In genomic region chr8:104602468-104603244, GRCm38 (mm10) we compare ENCODE assay signal across 8 mouse cellular contexts. TPM values are rescaled to one million over a fixed set of nuclear protein-coding genes. Genes with fewer than 3 reads are reported as not detected.
DNase-seq lines count a peak whose midpoint lies in the region; ATAC-seq and TF ChIP-seq lines count a peak whose summit lies in the region.

No protein-coding gene starts in this region.

- no peak for TF ChIP-seq POLR2A in bone marrow macrophage, adult 2 months (IDR thresholded peaks at IDR 0.05; ENCODE audit: borderline replicate concordance, low read depth, low read length)
- TF ChIP-seq POLR2A in embryonic fibroblast, embryonic 13.5 days (IDR thresholded peaks at IDR 0.05; ENCODE audit: low read depth, low read length), result no peak

- peak; percentile 91 for TF ChIP-seq CTCF in C2C12 (IDR thresholded peaks at IDR 0.05; ENCODE audit: control insufficient read depth, insufficient read depth, insufficient read length)
- peak; percentile 87 for TF ChIP-seq CTCF in bone marrow macrophage, adult 2 months (IDR thresholded peaks at IDR 0.05; ENCODE audit: low read depth, low read length)
- TF ChIP-seq CTCF in embryonic fibroblast, embryonic 13.5 days (IDR thresholded peaks at IDR 0.05; ENCODE audit: borderline replicate concordance, insufficient read depth, low read length), result peak; percentile 99

- H3K27me3 ChIP-seq in C2C12 (ENCODE audit: control insufficient read depth, insufficient read depth, insufficient read length), result no peaks in the 10 kb centered on the region
- H3K27me3 ChIP-seq in heart, embryonic 11.5 days (ENCODE audit: control insufficient read depth, insufficient read depth, low read length), result no peaks in the 10 kb centered on the region
- H3K27me3 ChIP-seq in kidney, embryonic 15.5 days, result no peaks in the 10 kb centered on the region
- peaks cover 5% of the 10 kb centered on the region; the same call in 1 of the 2 replicates for H3K27me3 ChIP-seq in limb, embryonic 15.5 days

- H3K27ac ChIP-seq in bone marrow macrophage, adult 2 months (ENCODE audit: insufficient read depth, low read depth, low read length), result no peak overlapping the region
- no peak overlapping the region for H3K27ac ChIP-seq in embryonic fibroblast, embryonic 13.5 days (ENCODE audit: insufficient read depth, low read length)
- H3K27ac ChIP-seq in heart, embryonic 11.5 days (ENCODE audit: low read depth, low read length), result peak overlapping the region; percentile 82
- H3K27ac ChIP-seq in kidney, embryonic 15.5 days, result 0 out of 2 replicates have a peak overlapping the region, but pooled peaks have one; percentile 7
- H3K27ac ChIP-seq in limb, embryonic 15.5 days, result no peak overlapping the region

- no peaks in the 10 kb centered on the region for H3K79me3 ChIP-seq in C2C12 (ENCODE audit: low read depth)

- H3K9me3 ChIP-seq in heart, embryonic 11.5 days (replicated peaks; ENCODE audit: control insufficient read depth, low read length), result no peaks in the 10 kb centered on the region
- no peaks in the 10 kb centered on the region for H3K9me3 ChIP-seq in kidney, embryonic 15.5 days (replicated peaks)
- no peaks in the 10 kb centered on the region for H3K9me3 ChIP-seq in limb, embryonic 15.5 days

- peaks cover 7% of the 10 kb centered on the region for H3K4me1 ChIP-seq in bone marrow macrophage, adult 2 months (ENCODE audit: control insufficient read depth, insufficient read depth, low read length)
- no peaks in the 10 kb centered on the region for H3K4me1 ChIP-seq in embryonic fibroblast, embryonic 13.5 days (ENCODE audit: control insufficient read depth, insufficient read depth, low read length)
- peaks cover 36% of the 10 kb centered on the region for H3K4me1 ChIP-seq in heart, embryonic 11.5 days (ENCODE audit: control insufficient read depth, insufficient read depth, low read length)
- peaks cover 50% of the 10 kb centered on the region for H3K4me1 ChIP-seq in kidney, embryonic 15.5 days
- H3K4me1 ChIP-seq in limb, embryonic 15.5 days, result peaks cover 28% of the 10 kb centered on the region; the same call in 1 of the 2 replicates

- H3K4me3 ChIP-seq in C2C12 (ENCODE audit: insufficient read depth, poor library complexity, severe bottlenecking), result no peak overlapping the region
- H3K4me3 ChIP-seq in bone marrow macrophage, adult 2 months (ENCODE audit: insufficient read depth, low read length), result 0 out of 2 replicates have a peak overlapping the region, but pooled peaks have one; percentile 17
- H3K4me3 ChIP-seq in embryonic fibroblast, embryonic 13.5 days (ENCODE audit: insufficient read depth, low read length), result no peak overlapping the region
- peak overlapping the region; percentile 21 for H3K4me3 ChIP-seq in heart, embryonic 11.5 days (ENCODE audit: low read depth, low read length)
- peak overlapping the region; percentile 27 for H3K4me3 ChIP-seq in kidney, embryonic 15.5 days (replicated peaks)
- peak overlapping the region; percentile 30 for H3K4me3 ChIP-seq in limb, embryonic 15.5 days

- ATAC-seq in heart, embryonic 11.5 days (replicated peaks; ENCODE audit: insufficient number of reproducible peaks, low FRiP score, low TSS enrichment), result peak; percentile 66
- ATAC-seq in kidney, embryonic 15.5 days (replicated peaks; ENCODE audit: low FRiP score), result peak; percentile 85
- ATAC-seq in limb, embryonic 15.5 days (ENCODE audit: insufficient number of reproducible peaks, low FRiP score, low TSS enrichment, low read depth), result peak; percentile 83

- no peaks in the 10 kb centered on the region for H3K36me3 ChIP-seq in C2C12 (ENCODE audit: control insufficient read depth, insufficient read depth)
- H3K36me3 ChIP-seq in heart, embryonic 11.5 days (ENCODE audit: control insufficient read depth, insufficient read depth, low read length), result no peaks in the 10 kb centered on the region
- no peaks in the 10 kb centered on the region for H3K36me3 ChIP-seq in kidney, embryonic 15.5 days
- no peaks in the 10 kb centered on the region for H3K36me3 ChIP-seq in limb, embryonic 15.5 days

- no peak overlapping the region for H3ac ChIP-seq in C2C12 (ENCODE audit: control insufficient read depth, insufficient read length, low read depth)

- H3K4me2 ChIP-seq in heart, embryonic 11.5 days, result peak overlapping the region; percentile 62
- H3K4me2 ChIP-seq in kidney, embryonic 15.5 days, result peak overlapping the region; percentile 59
- H3K4me2 ChIP-seq in limb, embryonic 15.5 days, result peak overlapping the region; percentile 47

- WGBS in heart, embryonic 11.5 days (ENCODE audit: insufficient replicate concordance), result 17% methylated on average over 21 of the region's 21 CpGs
- 15% methylated on average over 21 of the region's 21 CpGs for WGBS in kidney, embryonic 15.5 days
- WGBS in limb, embryonic 15.5 days, result 17% methylated on average over 21 of the region's 21 CpGs

- H3K79me2 ChIP-seq in C2C12 (ENCODE audit: control insufficient read depth, insufficient read depth), result no peaks in the 10 kb centered on the region

- H3K9ac ChIP-seq in heart, embryonic 11.5 days (ENCODE audit: low read depth, low read length), result peak overlapping the region; percentile 57
- H3K9ac ChIP-seq in kidney, embryonic 15.5 days, result peak overlapping the region; percentile 23; the same call in 1 of the 2 replicates
- no peak overlapping the region for H3K9ac ChIP-seq in limb, embryonic 15.5 days

- DNase-seq in monocyte, adult 2 months (ENCODE audit: low read depth in 1 of 2, low spot score in 2 of 2), result peak; percentile 42 to 50
- DNase-seq in spleen, postnatal 14 days (ENCODE audit: low spot score in 2 of 2), result peak; percentile 49 to 55

TF ChIP-seq in C2C12, 6 proteins besides CTCF, POLR2A, EP300 and RAD21:
- TF ChIP-seq CEBPB (IDR thresholded peaks at IDR 0.05; ENCODE audit: low read depth), result no peak
- no peak for TF ChIP-seq MAX (IDR thresholded peaks at IDR 0.05)
- TF ChIP-seq FOSL1 (IDR thresholded peaks at IDR 0.05; ENCODE audit: insufficient read depth, low read length, poor library complexity, severe bottlenecking), result no peak
- TF ChIP-seq MYOD1 (IDR thresholded peaks at IDR 0.05; ENCODE audit: control insufficient read depth, insufficient read length, low read depth), result no peak
- TF ChIP-seq MYOG (IDR thresholded peaks at IDR 0.05; ENCODE audit: control insufficient read depth, extremely low read depth, insufficient read length), result no peak
- TF ChIP-seq USF1 (IDR thresholded peaks at IDR 0.05; ENCODE audit: low read depth), result no peak

RNA-seq across cellular contexts. Expression of gene Pdp2, which starts 11.4 kb away (rescaled TPM):
- 2.6 TPM for polyA plus RNA-seq in C2C12 (2012; fragmentation: generic; extraction: Trizol)
- polyA plus RNA-seq in bone marrow macrophage, adult 2 months (2012; ENCODE audit: insufficient read depth, insufficient read length, missing spikeins), result 8.0 and 9.1 TPM in 2 replicates
- 4.0 and 5.1 TPM in 2 replicates for polyA plus RNA-seq in embryonic fibroblast, embryonic 13.5 days (2011; ENCODE audit: insufficient read length, low read depth, missing spikeins)
- polyA plus RNA-seq in heart, embryonic 11.5 days (2014; fragmentation: Nextera tagmentation; extraction: Ambion mirVana), result 9.5 and 10.2 TPM in 2 replicates
- polyA plus RNA-seq in kidney, embryonic 15.5 days (2015; fragmentation: Nextera tagmentation; extraction: Ambion mirVana), result 17.8 and 18.7 TPM in 2 replicates
- polyA plus RNA-seq in limb, embryonic 15.5 days (2015; fragmentation: Nextera tagmentation; extraction: Ambion mirVana), result 8.8 and 10.1 TPM in 2 replicates

RNA-seq across cellular contexts. Expression of gene Cdh16, which starts 21.5 kb away (rescaled TPM):
- polyA plus RNA-seq in C2C12 (2012; fragmentation: generic; extraction: Trizol), result not detected
- not detected in 2 replicates for polyA plus RNA-seq in bone marrow macrophage, adult 2 months (2012; ENCODE audit: insufficient read depth, insufficient read length, missing spikeins)
- not detected in 2 replicates for polyA plus RNA-seq in embryonic fibroblast, embryonic 13.5 days (2011; ENCODE audit: insufficient read length, low read depth, missing spikeins)
- 14.5 and 16.4 TPM in 2 replicates for polyA plus RNA-seq in heart, embryonic 11.5 days (2014; fragmentation: Nextera tagmentation; extraction: Ambion mirVana)
- 238 and 241 TPM in 2 replicates for polyA plus RNA-seq in kidney, embryonic 15.5 days (2015; fragmentation: Nextera tagmentation; extraction: Ambion mirVana)
- polyA plus RNA-seq in limb, embryonic 15.5 days (2015; fragmentation: Nextera tagmentation; extraction: Ambion mirVana), result 1.4 and 2.1 TPM in 2 replicates

RNA-seq across cellular contexts. Expression of gene Rrad, which starts 28.5 kb away (rescaled TPM):
- 8.5 TPM for polyA plus RNA-seq in C2C12 (2012; fragmentation: generic; extraction: Trizol)
- polyA plus RNA-seq in bone marrow macrophage, adult 2 months (2012; ENCODE audit: insufficient read depth, insufficient read length, missing spikeins), result 22.5 and 23.8 TPM in 2 replicates
- 4.9 and 7.2 TPM in 2 replicates for polyA plus RNA-seq in embryonic fibroblast, embryonic 13.5 days (2011; ENCODE audit: insufficient read length, low read depth, missing spikeins)
- 300 and 328 TPM in 2 replicates for polyA plus RNA-seq in heart, embryonic 11.5 days (2014; fragmentation: Nextera tagmentation; extraction: Ambion mirVana)
- 11.8 and 15.7 TPM in 2 replicates for polyA plus RNA-seq in kidney, embryonic 15.5 days (2015; fragmentation: Nextera tagmentation; extraction: Ambion mirVana)
- polyA plus RNA-seq in limb, embryonic 15.5 days (2015; fragmentation: Nextera tagmentation; extraction: Ambion mirVana), result 25.9 and 44.8 TPM in 2 replicates

RNA-seq across cellular contexts. Expression of gene Ciao2b, which starts 39.1 kb away (rescaled TPM):
- 180 TPM for polyA plus RNA-seq in C2C12 (2012; fragmentation: generic; extraction: Trizol)
- polyA plus RNA-seq in bone marrow macrophage, adult 2 months (2012; ENCODE audit: insufficient read depth, insufficient read length, missing spikeins), result 48.9 and 50.7 TPM in 2 replicates
- 43.6 and 50.4 TPM in 2 replicates for polyA plus RNA-seq in embryonic fibroblast, embryonic 13.5 days (2011; ENCODE audit: insufficient read length, low read depth, missing spikeins)
- 189 and 199 TPM in 2 replicates for polyA plus RNA-seq in heart, embryonic 11.5 days (2014; fragmentation: Nextera tagmentation; extraction: Ambion mirVana)
- 104 and 110 TPM in 2 replicates for polyA plus RNA-seq in kidney, embryonic 15.5 days (2015; fragmentation: Nextera tagmentation; extraction: Ambion mirVana)
- polyA plus RNA-seq in limb, embryonic 15.5 days (2015; fragmentation: Nextera tagmentation; extraction: Ambion mirVana), result 83.0 and 92.9 TPM in 2 replicates

Comparison
In these comparisons a context has a peak if more than half of its experiments do, and no peak if none do; other contexts are left out.
1. H3K4me3 ChIP-seq: peak in bone marrow macrophage, adult 2 months (single experiment), heart, embryonic 11.5 days (single experiment), kidney, embryonic 15.5 days (single experiment) and limb, embryonic 15.5 days (single experiment); none in C2C12 (single experiment) and embryonic fibroblast, embryonic 13.5 days (single experiment).
2. H3K27ac ChIP-seq: peak in heart, embryonic 11.5 days (single experiment) and kidney, embryonic 15.5 days (single experiment); none in bone marrow macrophage, adult 2 months (single experiment), embryonic fibroblast, embryonic 13.5 days (single experiment) and limb, embryonic 15.5 days (single experiment).
3. RNA of gene Cdh16, which starts 21.5 kb away (polyA plus RNA-seq): 238 to 241 TPM in kidney, embryonic 15.5 days; 14.5 to 16.4 TPM in heart, embryonic 11.5 days, 1.4 to 2.1 TPM in limb, embryonic 15.5 days, not detected in bone marrow macrophage, adult 2 months, not detected in C2C12 (single experiment) and not detected in embryonic fibroblast, embryonic 13.5 days; every median in the first group is over 10 times any median in the second.
4. Peak in every context shown above with its lines, with median percentiles within 50 percentile points of each other: CTCF ChIP-seq, ATAC-seq and H3K4me2 ChIP-seq.